Mouse (Mus musculus): ENCODE results near the gene Sema4b.

The Sema4b gene

GRCm38 (mm10) chr7:80269751-80270255 is 83.2 kb downstream of the Sema4b start:
- peak; percentile 60 to 80 for DNase-seq

- DNase-seq, result peak in 1 of 2 experiments; percentile 11
Measured at GRCm38 (mm10) chr7:80273456-80273855, 86.8 kb downstream of the Sema4b start.

Data from kidney, postnatal 25 days (tissue).